Mouse (Mus musculus) retina, embryonic 14.5 days (tissue): ENCODE measurements around the gene Slc35c1.
A peak's percentile ranks its signal among the peaks of the same experiment; 100 is the strongest.

Source experiments
- DNase-seq: peaks from one replicate; pipeline ENCODE4 v3.0.0-alpha.2; 2015; ENCODE audit warnings: low spot score

The Slc35c1 gene

DNA sequence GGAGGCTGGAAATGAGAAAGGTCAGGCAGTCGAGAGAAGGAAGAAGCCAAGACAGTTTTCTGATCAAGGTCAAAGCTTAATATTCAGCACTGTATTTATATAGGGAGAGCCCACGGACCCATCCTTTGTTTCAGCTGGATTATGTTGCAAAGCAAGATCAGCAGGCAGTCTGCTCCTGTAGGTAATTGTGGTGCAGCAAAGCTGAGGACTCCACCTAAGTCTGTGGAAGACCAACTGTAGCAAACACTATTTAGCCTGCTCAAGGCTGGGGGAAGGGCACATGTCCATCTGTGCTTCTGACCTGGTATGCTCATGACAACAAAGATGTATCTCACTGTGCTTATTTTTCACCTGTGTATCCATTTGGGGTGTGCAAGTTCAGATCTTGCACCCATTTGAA lies 15.4 kb upstream of the Slc35c1 start:
- no peak for DNase-seq

GRCm38 (mm10) chr2:92474920-92475319 lies 14.6 kb upstream of the Slc35c1 start:
- no peak for DNase-seq

DNA sequence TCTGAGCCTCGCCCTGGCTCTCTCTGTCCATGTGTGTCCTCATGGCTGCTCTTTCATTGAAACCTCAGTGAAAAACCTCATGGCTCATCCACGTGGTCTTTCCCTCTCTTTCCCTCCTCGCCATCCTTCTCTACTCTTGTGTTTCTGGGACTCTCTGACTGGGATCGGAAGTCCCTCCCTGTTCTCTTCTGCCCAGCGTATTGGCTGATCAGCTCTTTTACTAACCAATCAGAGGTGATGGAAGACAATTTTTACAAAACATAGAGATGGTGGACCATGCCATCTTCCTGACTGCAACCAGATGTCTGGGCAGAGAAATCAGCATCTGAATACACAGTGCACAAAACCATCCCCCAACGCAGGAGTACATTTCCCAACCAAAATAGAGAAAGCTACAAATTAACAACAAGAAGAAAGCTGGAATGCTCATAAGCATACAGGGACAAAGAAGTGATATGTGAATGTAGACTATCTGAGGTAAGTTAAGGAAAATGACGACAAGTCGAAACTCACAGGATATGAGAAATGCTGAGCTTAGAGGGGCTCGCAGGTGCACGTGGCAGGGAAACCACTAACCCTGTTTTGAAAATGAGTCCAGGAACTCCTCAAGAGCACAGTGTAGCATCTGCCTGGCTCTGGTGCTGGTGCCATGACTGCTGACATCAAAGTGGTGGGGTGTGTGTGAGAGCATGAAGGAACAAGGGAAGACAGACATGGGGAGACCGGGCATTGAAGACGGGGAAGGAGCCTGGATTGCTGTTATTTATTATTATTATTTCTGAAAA lies 11.7 kb upstream of the Slc35c1 start:
- DNase-seq, result no peak

GRCm38 (mm10) chr2:92464690-92465089 lies 4.4 kb upstream of the Slc35c1 start:
- DNase-seq, result no peak

GRCm38 (mm10) chr2:92461215-92461614 lies 877 bp upstream of the Slc35c1 start:
- no peak for DNase-seq

- DNase-seq, result peak; percentile 84
Measured at GRCm38 (mm10) chr2:92459141-92459920, 1.0 kb downstream of the Slc35c1 start.

DNA sequence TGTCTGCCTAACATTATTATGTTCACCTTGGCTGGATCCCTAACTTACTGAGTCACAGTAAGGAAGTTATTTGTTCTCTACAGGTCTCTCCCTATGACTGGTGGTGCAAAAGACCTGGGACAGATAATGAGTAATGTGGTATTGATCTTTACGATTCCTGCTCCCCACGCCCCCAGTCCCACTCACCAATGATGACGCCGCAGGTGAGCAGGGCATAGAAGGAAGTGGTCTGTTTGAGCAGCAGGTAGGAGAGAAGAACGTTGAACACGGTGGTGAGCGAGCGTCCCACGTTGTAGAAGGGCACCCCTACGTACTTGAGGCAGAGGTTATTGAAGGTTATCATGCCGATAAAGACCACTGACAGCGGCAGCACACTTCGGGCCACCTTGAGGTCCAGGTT lies 1.9 kb downstream of the Slc35c1 start:
- no peak for DNase-seq

DNA sequence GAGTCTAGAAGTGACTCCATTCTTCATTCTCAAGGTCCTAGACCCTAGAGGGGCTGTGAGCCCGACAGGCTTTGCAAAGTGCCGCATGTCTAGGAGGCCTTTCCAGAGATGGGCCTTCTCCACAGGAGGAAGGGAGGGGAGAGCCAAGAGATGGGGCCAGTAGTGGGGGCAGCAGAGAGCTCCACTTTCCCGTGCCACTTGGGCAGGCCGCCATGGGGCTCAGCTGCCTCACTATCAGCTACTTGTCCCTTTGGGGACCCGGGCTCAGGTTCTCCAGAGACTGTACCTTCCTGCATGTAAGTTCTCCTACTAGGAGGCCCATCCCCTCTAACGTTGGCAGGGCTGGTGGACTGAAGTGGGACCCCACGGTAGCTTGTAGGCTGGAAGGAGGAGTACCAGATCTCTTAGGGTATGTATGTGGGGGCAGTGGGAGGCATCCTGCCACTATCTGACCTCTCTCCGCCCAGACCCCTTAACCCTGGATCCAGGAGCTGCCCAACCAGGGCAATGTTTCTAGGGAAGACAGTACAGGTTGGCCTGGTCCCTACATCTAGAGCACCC lies 3.3 kb downstream of the Slc35c1 start:
- no peak for DNase-seq

DNA sequence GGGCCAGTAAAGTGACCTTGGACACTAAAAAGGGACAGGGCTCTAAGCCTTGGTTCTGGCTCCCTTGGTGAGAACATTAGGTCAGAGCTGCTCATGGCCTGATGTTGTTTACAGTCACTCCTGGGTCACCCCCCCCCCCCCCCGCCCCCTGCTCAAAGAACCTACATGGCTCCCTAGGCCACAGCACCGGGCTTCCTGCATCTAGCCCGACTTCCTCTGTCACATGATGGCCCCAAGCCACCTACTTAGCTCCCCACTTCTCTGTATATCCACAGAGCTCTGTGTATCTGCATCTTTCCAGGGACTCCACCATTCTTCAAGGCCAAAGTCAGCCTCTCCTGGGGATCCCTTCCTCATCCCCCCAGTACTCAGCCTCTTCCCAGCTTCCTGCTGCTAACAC lies 4.6 kb downstream of the Slc35c1 start:
- DNase-seq, result no peak

- no peak for DNase-seq
Measured at GRCm38 (mm10) chr2:92454166-92454565, 6.2 kb downstream of the Slc35c1 start.

DNA sequence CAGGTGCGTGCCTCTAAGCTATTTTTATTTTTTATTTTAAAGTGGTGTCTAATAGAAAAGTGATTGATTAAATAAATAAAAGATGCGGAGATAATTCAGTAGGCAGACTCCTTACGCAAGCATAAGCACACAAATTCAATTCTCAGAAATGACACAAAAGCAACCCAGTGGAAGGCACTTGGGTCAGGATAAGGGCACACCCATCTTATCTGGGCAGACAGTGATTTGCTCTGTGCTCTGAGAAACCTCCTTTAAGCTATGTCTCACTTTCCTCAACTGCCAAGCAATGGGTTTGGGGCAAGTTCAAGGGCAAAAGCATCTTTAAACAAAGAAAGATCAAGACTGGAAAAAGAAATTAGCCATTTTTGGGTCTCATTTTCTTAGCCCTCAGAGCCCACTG lies 9.2 kb downstream of the Slc35c1 start:
- DNase-seq, result no peak

GRCm38 (mm10) chr2:92447121-92447740 lies 13.1 kb downstream of the Slc35c1 start:
- DNase-seq, result no peak

- no peak for DNase-seq
Measured at GRCm38 (mm10) chr2:92446656-92447055, 13.7 kb downstream of the Slc35c1 start.

DNA sequence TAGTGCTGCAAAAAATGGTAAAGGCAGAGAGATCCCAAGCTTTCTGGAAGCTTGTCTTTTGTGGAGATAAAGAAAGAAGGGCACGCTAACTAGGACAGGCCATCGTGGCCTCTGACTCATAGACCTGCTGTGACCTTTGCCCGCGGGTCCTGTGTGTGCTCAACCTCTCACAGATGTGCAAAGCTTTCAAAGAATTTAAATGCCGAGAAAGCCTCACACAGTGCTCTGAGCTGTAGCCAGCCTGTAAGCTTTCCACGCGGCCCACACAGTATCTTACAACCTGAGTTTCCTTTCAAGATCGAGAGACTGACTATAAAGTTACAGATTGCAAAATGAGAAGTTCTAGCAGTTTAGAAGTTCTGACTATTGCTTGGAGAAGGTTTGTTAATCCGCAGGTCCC lies 14.4 kb downstream of the Slc35c1 start:
- DNase-seq, result no peak

DNA sequence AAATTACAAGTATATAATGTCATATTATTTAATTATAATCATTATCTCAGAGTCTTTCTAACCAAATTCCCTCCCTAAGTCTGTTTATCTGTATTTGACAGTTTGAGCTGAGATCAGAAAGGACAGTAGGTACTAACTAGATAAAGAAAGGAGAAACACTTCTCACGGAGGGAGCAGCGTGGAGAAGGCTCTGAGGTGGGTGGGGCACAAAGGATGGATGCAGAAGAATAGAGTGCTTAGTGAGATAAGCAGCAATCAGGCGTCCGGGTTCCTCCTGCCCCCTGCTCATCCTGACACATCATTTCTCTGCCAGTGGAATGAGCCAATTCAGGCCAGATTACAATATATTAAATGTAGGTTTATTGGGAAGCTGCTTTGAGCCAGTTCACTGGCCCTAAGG lies 16.0 kb downstream of the Slc35c1 start:
- no peak for DNase-seq

DNA sequence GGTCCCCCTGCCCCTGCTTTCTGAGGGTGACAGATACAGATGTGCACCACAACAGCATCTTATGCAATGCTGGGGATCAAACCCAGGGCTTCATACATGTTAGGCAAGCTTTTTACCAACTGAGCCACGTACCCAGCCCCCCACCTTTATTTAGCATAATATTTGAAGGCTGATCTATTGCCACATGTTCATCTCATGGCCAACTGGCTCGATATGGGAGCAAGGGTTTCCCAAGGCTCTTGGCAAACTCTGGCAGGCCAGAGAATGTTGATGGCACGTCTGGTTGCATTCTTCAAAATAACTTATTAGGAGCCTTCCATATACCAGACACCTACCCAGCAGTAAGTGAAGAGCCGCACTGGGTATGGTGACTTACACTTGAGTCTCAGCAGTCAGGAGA lies 17.0 kb downstream of the Slc35c1 start:
- no peak for DNase-seq

GRCm38 (mm10) chr2:92442419-92443001 lies 17.8 kb downstream of the Slc35c1 start:
- DNase-seq, result no peak

DNA sequence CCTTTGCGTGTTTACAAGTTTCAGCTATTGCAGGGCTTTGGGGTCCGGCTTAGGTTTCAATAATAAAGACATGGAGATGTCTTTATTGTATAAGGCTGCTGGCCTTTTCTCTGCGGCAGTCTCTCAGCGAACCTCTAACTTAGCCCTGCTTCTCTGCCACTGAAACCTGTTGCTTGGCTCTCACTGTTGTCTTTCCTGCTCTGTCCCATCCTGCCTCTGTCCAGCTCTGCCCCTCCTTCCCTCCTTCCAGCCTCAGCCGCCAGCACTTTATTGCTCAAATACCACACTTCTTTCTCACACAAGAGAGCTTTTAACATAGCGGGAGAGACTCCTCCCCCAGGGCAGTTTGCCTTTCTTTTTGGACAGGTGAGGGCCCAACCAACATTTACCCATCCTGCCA lies 19.9 kb downstream of the Slc35c1 start:
- DNase-seq, result no peak

- DNase-seq, result no peak
Measured at GRCm38 (mm10) chr2:92438567-92438966, 21.8 kb downstream of the Slc35c1 start.

DNA sequence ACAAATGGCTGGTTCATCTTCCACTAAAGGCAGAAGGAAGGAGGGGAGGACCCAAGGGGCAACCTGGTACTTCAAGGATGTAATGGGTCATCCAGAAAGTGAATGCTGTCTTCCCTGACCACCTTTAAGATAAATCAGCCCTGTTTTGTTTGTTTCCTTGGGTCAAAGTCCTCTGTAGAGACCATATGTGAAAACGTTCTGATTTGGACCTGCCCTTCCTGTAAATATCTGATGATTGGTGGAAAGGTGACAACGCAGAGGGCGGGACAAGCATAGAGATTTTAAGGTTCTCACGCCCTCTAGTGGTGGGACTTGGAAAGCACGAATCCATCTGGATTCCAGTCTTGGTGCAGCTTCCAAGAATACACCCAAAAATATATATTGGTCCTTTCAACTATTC lies 22.5 kb downstream of the Slc35c1 start:
- DNase-seq, result peak; percentile 97

DNA sequence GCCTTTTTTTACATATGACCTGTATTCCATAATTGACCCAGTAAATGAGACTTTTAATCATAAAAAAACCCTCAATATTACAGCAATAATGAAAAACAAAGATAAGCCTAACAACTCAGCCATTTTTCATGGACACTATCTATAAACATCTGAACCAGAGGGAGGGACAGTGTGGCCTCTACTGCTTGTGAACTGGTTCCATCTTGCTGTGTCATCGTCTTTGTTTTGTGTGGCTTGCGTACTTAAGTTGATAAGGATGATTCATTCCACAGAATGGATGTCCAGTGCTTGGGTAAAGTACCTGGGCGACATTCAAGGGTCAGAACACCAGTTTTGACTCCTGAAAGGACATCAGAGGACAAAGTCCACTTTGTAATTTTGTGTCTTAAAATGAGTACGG lies 23.0 kb downstream of the Slc35c1 start:
- DNase-seq, result no peak

DNA sequence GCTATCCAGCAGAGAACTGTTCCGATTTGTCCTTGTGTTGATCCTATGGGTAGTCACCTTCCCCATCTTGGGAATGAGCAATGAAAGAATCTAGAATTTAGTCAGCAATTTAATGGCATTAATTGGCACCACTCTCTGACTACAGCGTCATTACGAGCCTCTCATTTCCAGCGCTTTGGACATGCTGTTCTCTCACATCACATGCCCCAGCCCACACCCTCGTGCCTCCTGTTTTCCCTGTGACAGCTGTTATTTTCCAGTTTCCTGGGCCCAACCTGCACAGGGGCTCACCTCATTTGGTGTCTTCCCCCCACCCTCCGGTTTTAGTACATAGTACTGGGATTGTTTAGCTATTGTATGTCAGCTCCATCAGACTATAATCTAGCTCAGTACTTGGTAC lies 25.3 kb downstream of the Slc35c1 start:
- DNase-seq, result no peak
